Mouse (Mus musculus): ENCODE measurements at regions not wholly inside any gene's neighbourhood (a gene's known extent, or its start where the extent isn't known, plus 50 kb on each side); places are given as distances from the start of the nearest gene placed in this dataset.
A peak's percentile ranks its signal among the peaks of the same experiment; 100 is the strongest.
"Not testable (repeated sequence)": the region's sequence is repeated elsewhere in the genome, so short reads cannot be mapped to it uniquely, and the experiment has no call there.

- no peak for DNase-seq (ENCODE audit: low read depth)
Measured at GRCm38 (mm10) chr1:16904690-16905089, 811.6 kb upstream of the 4930444P10Rik start.

GRCm38 (mm10) chr1:16868383-16868782 is 775.3 kb upstream of the 4930444P10Rik start:
- not testable (repeated sequence) for DNase-seq (ENCODE audit: low read depth)

- not testable (repeated sequence) for DNase-seq (ENCODE audit: low read depth)
Measured at GRCm38 (mm10) chr1:16867086-16867835, 774.1 kb upstream of the 4930444P10Rik start.

- no peak for DNase-seq (ENCODE audit: low read depth)
Measured at GRCm38 (mm10) chr1:16837111-16837510, 744.0 kb upstream of the 4930444P10Rik start.

- not testable (repeated sequence) for DNase-seq (ENCODE audit: low read depth)
Measured at GRCm38 (mm10) chr1:16824709-16825108, 731.6 kb upstream of the 4930444P10Rik start.

- DNase-seq (ENCODE audit: low read depth) = no peak
Measured at GRCm38 (mm10) chr1:16824057-16824456, 730.9 kb upstream of the 4930444P10Rik start.

- DNase-seq (ENCODE audit: low read depth) = no peak
Measured at GRCm38 (mm10) chr1:16821186-16821585, 728.1 kb upstream of the 4930444P10Rik start.

GRCm38 (mm10) chr1:16816572-16816971 is 723.4 kb upstream of the 4930444P10Rik start:
- DNase-seq (ENCODE audit: low read depth) = no peak

- no peak for DNase-seq (ENCODE audit: low read depth)
Measured at GRCm38 (mm10) chr1:16815731-16816130, 722.6 kb upstream of the 4930444P10Rik start.

- no peak for DNase-seq (ENCODE audit: low read depth)
Measured at GRCm38 (mm10) chr1:16809370-16810150, 716.4 kb upstream of the 4930444P10Rik start.

GRCm38 (mm10) chr1:16798292-16798691 is 705.2 kb upstream of the 4930444P10Rik start:
- DNase-seq (ENCODE audit: low read depth) = peak; percentile 5

- no peak for DNase-seq (ENCODE audit: low read depth)
Measured at GRCm38 (mm10) chr1:16796449-16796848, 703.3 kb upstream of the 4930444P10Rik start.

GRCm38 (mm10) chr1:16790733-16791309 is 697.7 kb upstream of the 4930444P10Rik start:
- DNase-seq (ENCODE audit: low read depth) = no peak

- no peak for DNase-seq (ENCODE audit: low read depth)
Measured at GRCm38 (mm10) chr1:16779791-16780190, 686.7 kb upstream of the 4930444P10Rik start.

GRCm38 (mm10) chr1:16760951-16761350 is 667.8 kb upstream of the 4930444P10Rik start:
- no peak for DNase-seq (ENCODE audit: low read depth)

Data from naive thymus-derived CD4-positive, alpha-beta T cell, adult 2 months (primary cell).